Mouse (Mus musculus): ENCODE results near the gene Sugp2.

The Sugp2 gene

DNA sequence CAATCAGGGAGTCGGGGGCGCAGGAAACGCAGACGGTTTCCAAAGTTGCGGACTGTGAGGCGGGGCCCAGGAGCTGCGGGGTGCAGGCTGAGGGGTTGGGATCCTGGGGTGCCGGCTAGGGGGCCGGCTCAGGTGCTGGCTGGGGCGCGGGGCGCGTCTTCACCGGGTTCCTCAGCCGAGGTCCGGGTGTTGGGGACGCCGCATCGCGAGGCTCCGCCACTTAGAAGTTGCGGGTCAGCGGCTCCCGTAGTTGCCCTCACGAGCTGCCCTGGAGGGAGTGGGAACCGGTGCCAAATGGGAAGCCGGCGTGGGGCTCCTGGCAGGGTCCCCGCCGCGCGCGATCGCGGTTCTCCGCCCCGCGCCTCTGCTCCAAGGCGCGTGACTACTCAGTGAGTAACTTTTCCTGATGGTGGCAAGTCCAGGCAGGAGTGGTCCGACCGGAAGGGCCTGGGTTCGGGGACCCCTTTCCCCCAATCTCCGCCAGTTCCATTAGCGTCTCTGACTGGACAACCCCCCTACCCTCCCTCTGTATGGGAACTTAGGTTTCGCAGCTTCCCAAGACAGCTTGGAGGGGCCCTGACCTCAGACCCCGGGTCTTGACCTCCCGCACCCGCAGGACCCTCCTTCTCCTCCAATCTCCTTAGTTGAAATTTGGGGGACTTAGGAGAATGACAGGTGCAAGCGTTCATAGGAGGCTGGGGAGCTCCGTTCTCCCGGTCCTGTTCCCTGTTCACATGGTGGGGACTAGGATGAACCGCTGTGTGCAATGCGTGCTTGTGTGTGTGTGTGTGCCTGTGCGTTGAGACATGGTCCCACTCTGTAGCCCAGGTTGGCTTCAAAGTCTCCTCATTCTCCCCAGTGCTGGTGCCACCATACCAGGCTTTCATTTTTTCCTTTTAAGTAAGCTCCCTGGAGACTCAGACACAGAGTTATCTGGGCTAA is 49.4 kb downstream of the Sugp2 start:
- no peak for DNase-seq

DNA sequence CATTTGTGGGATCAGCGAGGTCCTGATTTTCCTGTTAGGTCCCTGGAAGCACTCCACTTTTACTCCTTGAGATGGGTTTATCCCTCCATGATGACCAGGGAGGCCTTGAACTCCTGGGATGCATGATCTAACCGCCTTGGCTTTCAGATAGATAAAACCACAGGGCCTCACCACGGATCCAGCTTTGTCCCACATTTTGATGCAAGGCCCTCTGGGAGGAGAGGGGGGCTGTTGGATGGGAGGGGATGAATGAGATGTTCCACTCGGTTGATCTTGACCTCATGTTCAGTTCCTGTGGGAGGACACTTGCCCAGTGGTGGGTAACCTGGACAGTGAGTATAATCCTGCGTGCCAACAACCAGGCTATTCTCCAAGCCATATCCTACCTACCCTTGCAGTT is 50.4 kb downstream of the Sugp2 start:
- DNase-seq: no peak

DNA sequence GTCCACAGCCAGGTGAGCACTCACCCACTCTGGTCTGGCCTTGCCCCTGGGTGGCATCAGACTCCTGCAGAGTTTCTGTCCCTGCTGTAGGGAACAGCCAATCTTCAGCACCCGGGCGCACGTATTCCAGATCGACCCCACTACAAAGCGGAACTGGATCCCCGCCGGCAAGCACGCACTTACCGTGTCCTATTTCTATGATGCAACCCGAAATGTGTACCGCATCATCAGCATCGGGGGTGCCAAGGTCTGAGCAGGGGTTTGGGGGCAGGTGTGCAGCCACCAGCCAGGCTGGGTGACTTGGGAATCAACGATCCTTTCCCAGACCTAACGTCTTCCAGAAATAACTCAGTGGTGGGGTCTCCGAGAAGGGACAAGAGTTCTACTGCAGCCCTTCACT is 51.3 kb downstream of the Sugp2 start:
- no peak for DNase-seq

DNA sequence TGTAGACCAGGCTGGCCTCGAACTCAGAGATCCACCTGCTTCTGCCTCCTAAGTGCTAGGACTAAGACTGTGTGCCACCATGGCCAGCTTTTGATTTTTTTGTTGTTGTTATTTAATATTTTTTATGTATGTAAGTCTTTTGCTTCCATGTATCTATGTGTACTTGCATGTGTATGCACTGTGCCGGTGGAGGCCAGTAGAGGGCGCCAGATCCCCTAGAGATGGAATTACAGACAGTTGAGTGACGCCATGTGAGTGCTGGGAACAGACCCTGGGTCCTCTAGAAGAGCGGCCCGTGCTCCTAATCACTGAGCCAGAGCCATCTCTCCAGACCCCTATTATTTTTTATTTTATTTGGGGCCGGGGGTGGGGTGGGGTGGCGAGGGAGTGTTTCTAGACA is 52.7 kb downstream of the Sugp2 start:
- peak; percentile 36 for DNase-seq

DNA sequence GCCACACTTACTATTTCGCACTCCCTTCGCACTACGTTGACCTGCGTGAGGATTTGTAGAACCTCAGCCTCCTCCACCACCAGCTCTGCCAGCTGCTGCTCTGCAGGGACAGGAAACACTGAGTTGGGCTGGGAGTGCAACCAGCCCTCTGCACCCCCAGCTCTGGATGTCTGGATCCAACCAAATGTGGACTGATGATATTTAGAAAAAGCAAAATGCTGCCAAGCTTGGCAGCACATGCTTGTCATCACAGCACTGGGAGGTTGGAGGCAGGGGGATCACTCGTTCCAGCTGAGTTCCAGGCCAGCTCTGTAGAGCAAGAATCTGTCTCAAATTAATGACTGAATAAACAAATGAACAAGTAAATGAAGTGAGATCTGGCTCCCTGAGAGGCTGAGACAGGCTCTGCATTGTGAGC is 60.0 kb downstream of the Sugp2 start:
- no peak for DNase-seq

DNA sequence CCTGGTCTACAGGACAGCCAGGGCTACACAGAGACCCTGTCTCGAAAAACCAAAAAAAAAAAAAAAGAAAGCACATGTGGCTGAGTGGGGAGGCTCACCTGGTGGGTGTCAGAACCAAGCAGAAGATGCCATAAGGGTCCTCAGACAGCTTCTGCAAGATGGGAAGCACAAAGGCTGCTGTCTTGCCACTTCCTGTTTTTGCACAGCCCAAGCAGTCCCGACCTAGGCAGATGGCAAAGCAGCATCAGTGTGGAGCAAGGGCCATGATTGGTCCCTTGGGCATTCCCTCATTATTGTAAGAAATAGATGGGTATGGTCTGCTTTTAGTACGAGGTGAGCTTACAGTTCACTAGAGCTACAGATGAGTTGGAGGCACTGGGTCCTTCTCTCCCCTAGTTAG is 66.9 kb downstream of the Sugp2 start:
- no peak for DNase-seq

- peak; percentile 93 for DNase-seq
Observed at GRCm38 (mm10) chr8:70302358-70302890, 68.4 kb downstream of the Sugp2 start, which contains the start of the genes Ddx49 and Cope. Gene Ddx49 (minus strand): TSS chr8:70302489. Gene Cope (plus strand): TSS chr8:70302518.

- no peak for DNase-seq
Observed at GRCm38 (mm10) chr8:70302901-70303300, 68.9 kb downstream of the Sugp2 start.

DNA sequence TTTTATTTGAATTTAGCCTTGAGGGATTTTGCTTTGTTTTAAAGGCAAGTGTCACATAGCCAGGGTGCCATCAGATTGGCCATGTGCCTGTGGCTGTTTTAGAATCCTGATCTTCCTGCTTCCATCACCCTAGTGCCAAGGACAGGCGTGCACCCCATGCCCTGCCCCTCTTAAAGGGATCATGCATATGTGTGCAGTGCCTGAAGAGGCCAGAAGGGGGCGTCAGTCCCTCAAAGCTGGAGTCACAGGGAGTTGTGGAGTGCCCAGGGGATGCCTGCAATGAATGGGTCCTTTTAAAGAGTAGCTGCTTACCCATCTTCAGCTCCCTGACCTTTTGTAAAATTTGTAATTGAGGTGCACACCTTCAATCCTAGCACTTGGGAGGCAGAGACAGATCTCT is 75.3 kb downstream of the Sugp2 start:
- no peak for DNase-seq

DNA sequence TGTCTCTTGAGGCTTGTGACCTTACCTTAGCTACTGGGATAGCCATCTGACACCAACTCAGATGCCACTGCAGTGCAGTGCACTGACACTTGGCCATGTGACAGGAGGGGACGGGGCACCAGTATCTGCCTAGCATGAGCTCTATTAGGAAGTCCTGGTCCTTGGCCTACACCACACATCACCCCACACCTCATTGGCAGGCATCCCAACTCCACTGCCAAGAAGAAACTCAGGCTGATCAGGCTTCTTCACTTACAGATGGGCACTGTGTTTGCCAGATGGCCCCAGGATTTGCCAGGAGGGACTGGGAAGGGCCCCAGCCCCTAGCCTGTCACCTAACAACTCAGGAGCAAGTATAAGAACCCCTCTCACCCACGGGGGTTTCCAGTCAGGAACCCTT is 79.4 kb downstream of the Sugp2 start:
- no peak for DNase-seq

DNA sequence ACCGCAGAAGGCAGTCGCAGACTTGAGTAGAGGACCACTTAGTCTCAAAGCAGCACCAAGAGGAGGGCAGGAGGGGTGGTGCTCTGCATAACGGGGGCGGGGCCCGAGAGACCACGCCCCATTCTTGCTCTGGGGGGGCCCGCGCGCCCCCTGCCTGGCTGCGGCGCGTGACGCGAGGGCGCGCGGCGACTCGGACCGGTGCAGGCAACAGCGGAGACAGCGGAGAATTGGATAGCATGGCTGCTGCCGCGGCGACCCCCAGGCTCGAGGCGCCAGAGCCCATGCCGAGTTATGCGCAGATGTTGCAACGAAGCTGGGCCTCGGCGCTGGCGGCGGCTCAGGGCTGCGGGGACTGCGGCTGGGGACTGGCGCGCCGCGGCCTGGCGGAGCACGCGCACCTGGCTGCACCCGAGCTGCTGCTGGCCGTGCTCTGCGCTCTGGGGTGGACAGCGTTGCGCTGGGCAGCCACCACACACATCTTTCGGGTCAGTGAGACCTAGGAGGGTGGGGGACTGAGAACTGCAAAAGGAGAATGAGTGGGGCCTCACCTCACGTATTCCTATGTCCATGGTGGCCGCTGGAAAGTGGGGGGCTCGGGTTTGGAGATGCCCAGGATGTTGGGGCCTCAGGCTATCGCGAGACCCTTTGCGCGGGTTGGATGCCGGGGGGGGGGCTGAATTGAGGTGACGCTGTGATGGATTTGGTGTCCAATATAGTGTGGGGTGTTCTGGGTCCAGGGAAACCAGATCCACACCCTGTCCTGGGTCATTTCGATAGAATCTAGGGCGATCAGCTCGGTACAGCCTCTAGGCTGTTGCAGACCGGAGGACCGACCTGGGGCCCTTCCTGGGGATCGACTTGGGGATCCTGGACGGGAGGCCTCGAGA is 81.8 kb downstream of the Sugp2 start, which contains the start of gene Cers1:
Cers1 (plus strand) TSS at position 152 of the 887 bp plus-strand sequence.
- peak; percentile 72 for DNase-seq

DNA sequence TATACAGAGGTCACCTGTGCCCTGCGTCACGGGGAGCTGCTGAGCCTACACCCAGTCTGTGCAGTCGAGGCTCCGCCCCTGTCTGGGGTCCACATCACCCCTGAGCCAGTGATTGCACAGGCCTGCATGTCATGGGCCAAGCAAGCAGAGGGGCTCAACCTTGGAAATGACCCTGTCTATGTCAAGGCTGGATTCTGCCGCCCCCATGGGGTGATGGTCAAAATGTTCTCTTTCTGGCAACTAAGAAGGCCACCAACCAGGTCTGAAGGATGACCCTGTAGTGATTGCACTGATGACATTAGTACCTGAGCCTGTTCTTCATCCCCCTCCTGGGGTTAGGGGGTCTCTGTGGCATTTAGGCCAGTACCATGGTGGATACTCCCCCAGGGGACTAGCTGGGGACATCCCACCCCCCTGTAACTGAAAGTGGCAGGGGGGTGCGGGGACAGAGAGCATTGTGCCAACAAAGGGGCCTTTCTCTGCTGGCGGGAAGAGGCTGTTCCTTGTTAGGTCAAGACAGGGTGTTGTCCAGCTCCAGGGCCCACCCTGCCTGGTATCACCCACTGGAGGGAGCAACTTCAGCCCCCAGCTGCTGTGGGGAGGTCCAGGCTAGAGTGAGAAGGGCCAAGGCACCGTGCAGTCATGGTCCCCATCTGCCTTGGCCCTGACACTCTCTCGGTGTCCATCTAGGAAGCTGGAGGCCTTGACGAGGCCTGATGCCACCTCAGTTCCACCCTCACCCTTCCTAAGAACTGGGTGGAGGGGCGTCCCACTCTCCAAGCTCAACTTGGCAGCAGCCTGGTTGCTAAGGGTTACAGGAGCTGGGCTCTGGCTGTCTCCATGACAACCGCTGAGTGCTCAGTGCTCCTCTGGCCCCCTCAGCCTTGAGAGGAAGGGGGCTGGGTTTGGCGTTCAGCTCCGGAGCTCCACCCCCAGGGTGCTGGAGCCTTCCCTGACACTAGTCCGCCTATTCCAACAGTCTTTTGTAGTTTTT is 82.8 kb downstream of the Sugp2 start:
- no peak for DNase-seq

DNA sequence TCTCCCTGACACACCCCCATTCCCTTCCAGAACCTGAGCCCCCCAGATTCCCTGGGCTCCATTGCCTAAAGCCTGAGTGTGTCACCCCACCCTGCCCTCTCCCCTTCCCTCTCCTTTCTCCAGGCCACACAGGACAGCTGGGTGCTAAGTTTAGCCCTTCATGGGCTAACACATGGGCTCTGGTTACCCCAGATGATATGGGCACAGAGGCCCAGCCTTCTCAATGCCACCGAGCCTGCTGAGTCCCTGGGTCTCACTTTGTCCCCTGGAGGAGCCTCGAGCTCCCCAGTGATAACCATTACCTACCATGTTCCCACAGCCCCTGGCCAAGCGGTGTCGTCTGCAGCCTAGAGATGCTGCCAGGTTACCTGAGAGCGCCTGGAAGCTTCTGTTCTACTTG is 83.8 kb downstream of the Sugp2 start:
- no peak for DNase-seq

- no peak for DNase-seq
Observed at GRCm38 (mm10) chr8:70323716-70324115, 89.7 kb downstream of the Sugp2 start.

GRCm38 (mm10) chr8:70327512-70327911 is 93.5 kb downstream of the Sugp2 start:
- DNase-seq: no peak

- no peak for DNase-seq
Observed at GRCm38 (mm10) chr8:70329124-70329834, 95.3 kb downstream of the Sugp2 start, which contains the start of gene Gdf1. Gene Gdf1 (plus strand): TSS chr8:70329817.
